Mouse (Mus musculus): ENCODE data around the gene Rin3.

GRCm38 (mm10) chr12:102424456-102424855 is 141.6 kb downstream of the Rin3 start:
- TF ChIP-seq CTCF (IDR thresholded peaks at IDR 0.05; ENCODE audit: borderline replicate concordance, insufficient read depth, low read length) (no peak), POLR2A (IDR thresholded peaks at IDR 0.05; ENCODE audit: low read depth, low read length) (no peak)
